Mouse (Mus musculus) erythroblast, embryonic 14.5 days (primary cell): ENCODE results near the gene Cpm.

Experiments used
- GATA1 ChIP-seq: IDR thresholded peaks from 2 replicates; pipeline ENCODE4 v1.6.1; 2012; ENCODE audit warnings: low read length, inconsistent platforms, mixed read lengths
- TAL1 ChIP-seq: IDR thresholded peaks from 3 replicates; pipeline ENCODE4 v1.6.1; 2012; ENCODE audit warnings: low read length, inconsistent platforms, mixed read lengths

DNA sequence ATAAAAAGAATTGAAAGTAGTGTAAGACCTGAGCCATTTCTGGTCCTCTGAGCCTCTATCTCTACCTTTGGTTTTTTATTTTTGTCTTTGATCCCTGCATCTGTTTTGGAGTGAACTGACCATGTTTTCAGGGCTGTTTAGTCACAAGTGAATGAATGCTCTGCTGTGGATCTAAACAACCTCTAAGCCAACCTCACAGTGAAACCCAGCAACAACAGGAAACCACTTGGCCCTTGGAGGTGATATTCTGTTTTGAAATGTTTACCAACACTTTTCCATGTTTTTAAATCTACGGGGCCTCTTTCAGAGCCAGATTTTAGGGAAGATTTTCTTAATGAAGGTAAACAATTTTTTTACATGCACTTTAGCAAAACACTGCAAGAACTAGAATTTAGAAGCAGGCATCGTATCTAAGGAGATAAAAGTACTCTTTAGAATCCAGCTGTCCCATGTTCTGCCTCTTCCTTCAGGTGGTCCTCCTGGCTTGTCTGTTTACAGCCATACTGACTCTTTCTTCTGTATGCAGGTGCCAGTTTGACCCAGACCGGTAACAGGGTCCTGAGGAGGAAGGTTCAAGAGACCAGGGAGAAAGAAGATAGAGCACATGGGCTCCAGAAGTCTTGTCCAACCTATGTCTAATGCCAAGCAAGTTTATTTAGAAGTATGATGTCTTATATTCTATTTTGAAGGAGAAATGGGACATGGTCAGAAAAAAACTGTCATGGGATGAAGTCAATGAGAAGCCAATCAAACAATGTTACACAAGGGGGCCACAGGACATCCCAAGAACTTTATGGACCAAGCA lies 26.8 kb upstream of the Cpm start:
- no peak for TF ChIP-seq TAL1
- TF ChIP-seq GATA1: no peak
